Mouse (Mus musculus) B cell, adult 62 days (primary cell): ENCODE results near the gene Repin1. TPM values are rescaled to one million over a fixed set of nuclear protein-coding genes. Genes with fewer than 3 reads are reported as not detected.

Source experiments
- total RNA-seq: library from RNA; stranded (reverse); gene quantifications from 4 replicates; pipeline ENCODE4 v1.2.4, GENCODE M21; 2023

Repin1 gene
- total RNA-seq, result 5.2 to 8.7 TPM (median 7.0 TPM) in 4 replicates

GRCm38 (mm10) chr6:48593158-48594042 is at the start of gene Repin1, which contains the start of gene Gm44965:
TSS of gene Repin1 (plus strand) at chr6:48593883.
TSS of gene Gm44965 (plus strand) at chr6:48593941.

DNA sequence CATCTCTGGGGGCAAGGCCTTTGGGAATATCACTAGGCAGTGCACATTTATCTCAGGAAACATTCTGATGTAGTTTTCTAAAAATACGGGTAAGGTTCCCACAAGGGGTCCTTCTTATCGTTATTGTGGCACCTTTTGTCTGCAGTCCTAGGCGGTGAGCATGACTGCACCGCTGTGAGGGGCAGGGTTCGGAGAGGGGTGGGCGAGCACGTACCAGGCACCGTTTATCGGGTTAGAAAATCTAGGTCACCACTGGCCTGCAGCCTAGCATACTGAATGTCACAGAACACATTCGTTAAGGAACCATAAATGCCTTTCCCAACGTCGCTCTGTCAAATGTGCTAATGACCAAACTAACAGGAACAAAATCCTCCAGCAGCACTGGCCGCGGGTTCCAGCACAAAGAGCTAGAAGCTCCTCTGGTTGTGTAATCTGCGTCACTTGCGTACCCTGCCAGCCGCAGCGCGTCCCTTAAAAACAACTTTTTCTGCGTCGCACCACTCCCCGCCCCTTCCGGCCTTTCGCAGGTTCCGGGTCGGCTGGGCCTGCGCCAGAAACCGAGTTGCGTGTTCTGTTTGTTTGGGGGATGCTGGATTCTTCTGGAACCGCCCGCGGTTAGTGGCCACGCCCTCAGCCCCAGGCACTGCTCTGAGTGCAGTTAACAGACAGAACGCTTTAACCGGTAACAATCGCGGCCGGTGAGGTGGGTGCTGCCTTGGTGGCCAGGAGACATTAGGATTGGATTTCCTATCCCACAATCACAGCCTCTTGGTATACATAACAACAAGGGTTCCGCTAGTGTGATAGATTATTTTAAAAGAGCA is 39.2 kb upstream of the Repin1 start, which contains the start of gene Lrrc61:
Gene Lrrc61, plus strand, starts transcription at position 517 of the 824 bp plus-strand sequence.

DNA sequence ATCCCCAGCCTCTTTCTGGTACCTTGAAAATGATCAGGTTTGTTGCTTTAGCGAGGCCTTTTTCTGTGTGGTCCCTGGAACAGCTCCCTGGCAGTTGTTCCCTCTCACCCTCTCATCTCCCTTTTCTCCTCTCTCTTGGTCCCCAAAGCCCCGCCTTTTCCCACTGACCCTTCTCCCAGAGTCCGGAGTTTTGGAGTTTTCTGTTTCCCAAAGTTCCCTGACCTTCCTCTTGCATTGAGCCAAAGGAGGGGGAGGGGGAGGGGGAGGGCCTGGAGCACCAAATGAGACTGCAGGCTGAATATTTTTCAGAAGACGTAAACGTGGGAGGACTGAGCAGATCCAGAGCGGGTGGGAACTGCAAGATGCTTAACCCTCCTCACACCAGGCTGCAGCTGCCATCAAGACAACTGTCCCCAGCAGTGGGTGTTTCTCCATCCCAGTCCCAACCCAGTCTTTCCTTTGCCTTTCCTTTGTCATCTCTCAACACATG is 21.1 kb upstream of the Repin1 start, which contains the start of gene Rarres2:
Gene Rarres2, minus strand, starts transcription at position 218 of the 490 bp plus-strand sequence.

GRCm38 (mm10) chr6:48589194-48589750 is 4.4 kb upstream of the Repin1 start, which contains the start of gene Gm45021:
TSS of gene Gm45021 (plus strand) at chr6:48589610.

GRCm38 (mm10) chr6:48601271-48602079 is 7.8 kb downstream of the Repin1 start, which contains the start of gene Zfp775:
TSS of gene Zfp775 (plus strand) at chr6:48602063.

DNA sequence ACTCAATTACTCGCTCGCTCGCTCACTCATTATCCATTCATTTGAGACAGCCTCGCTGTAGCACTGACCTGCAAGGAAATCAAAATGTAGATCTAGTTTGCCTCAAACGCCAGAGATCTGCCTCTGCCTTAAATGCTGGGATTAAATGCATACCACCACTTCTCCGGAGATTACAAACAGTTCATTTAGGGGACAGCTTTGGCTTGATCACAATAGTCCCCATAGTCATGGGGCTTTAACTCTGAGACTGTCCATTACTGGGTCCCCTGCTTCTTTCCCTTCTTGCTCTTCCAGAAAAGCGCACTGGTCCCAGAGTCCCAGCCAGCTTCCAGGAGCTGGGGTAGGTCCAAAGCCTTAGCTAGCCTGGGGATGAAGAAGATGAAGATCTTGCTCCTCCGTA is 32.8 kb downstream of the Repin1 start, which contains the start of gene AI854703:
Gene AI854703, plus strand, starts transcription at position 301 of the 400 bp plus-strand sequence.

DNA sequence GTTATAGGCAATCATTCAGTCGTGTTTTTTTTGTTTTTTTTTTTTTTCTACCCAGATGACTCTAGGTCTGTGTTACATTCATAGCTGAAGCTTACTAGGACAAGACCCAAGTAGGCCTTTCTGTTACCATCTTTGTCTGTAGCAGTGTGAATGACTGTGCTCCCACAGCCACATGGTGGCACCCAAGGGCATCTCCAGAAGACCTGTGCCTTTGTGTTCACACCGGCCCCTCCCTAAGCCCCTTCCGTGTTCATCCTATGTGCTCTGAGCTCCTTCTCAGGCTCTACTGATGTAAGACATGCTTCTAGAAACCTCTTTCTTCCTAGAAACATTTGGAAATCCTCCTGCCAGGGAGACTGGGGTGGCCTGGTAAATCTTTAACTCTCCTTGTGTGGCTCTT is 53.3 kb downstream of the Repin1 start, which contains the start of gene Gimap8:
Gene Gimap8, plus strand, starts transcription at position 240 of the 400 bp plus-strand sequence.

Other genes with a start within 250 kb of the Repin1 start
- 23.7 to 25.7 TPM (median 24.7 TPM) in 4 replicates for gene Krba1, start 198.3 kb upstream of the Repin1 start, total RNA-seq
- 3.5 to 6.8 TPM (median 6.4 TPM) in 4 replicates for gene Zfp467, start 148.1 kb upstream of the Repin1 start, total RNA-seq
- 0.06 to 0.39 TPM (median 0.09 TPM) in 3 of 4 replicates, not detected in the other for gene Sspo, start 145.7 kb upstream of the Repin1 start, total RNA-seq
- 0.60 to 1.6 TPM (median 0.81 TPM) in 3 of 4 replicates, not detected in the other for gene Atp6v0e2, start 56.3 kb upstream of the Repin1 start, total RNA-seq
- gene Lrrc61, start 39.1 kb upstream of the Repin1 start, total RNA-seq, result 37.3 to 57.1 TPM (median 41.3 TPM) in 4 replicates
- gene Rarres2, start 21.1 kb upstream of the Repin1 start, total RNA-seq, result 0.86 to 0.88 TPM in 2 of 4 replicates, not detected in the others
- gene Gm45021, start 4.3 kb upstream of the Repin1 start, total RNA-seq, result not detected in 4 replicates
- 3.2 to 4.3 TPM in 2 of 4 replicates, not detected in the others for gene Gm44965, start 58 bp downstream of the Repin1 start, total RNA-seq
- gene Zfp775, start 8.2 kb downstream of the Repin1 start, total RNA-seq, result 2.6 to 7.6 TPM (median 3.5 TPM) in 4 replicates
- 0.15 TPM in 1 of 4 replicates, not detected in the others for gene AI854703, start 32.9 kb downstream of the Repin1 start, total RNA-seq
- 120 to 134 TPM (median 126 TPM) in 4 replicates for gene Gimap8, start 53.4 kb downstream of the Repin1 start, total RNA-seq
- 43.3 to 49.9 TPM (median 44.9 TPM) in 4 replicates for gene Gimap9, start 82.2 kb downstream of the Repin1 start, total RNA-seq
- gene Gimap4, start 90.7 kb downstream of the Repin1 start, total RNA-seq, result 125 to 156 TPM (median 132 TPM) in 4 replicates
- gene Gimap6, start 114.3 kb downstream of the Repin1 start, total RNA-seq, result 1,215 to 1,315 TPM (median 1,252 TPM) in 4 replicates
- gene Gm28053, start 124.7 kb downstream of the Repin1 start, total RNA-seq, result 34.6 to 42.0 TPM (median 40.8 TPM) in 4 replicates
- 85.1 to 98.1 TPM (median 90.2 TPM) in 4 replicates for gene Gimap7, start 124.7 kb downstream of the Repin1 start, total RNA-seq
- gene Gimap1, start 145.2 kb downstream of the Repin1 start, total RNA-seq, result 111 to 129 TPM (median 124 TPM) in 4 replicates
- 100 to 107 TPM (median 105 TPM) in 4 replicates for gene Gimap5, start 152.3 kb downstream of the Repin1 start, total RNA-seq
- 155 to 167 TPM (median 164 TPM) in 4 replicates for gene Gimap3, start 177.0 kb downstream of the Repin1 start, total RNA-seq
- 0.78 to 1.4 TPM (median 1.3 TPM) in 4 replicates for gene Tmem176a, start 247.0 kb downstream of the Repin1 start, total RNA-seq
- gene Tmem176b, start 247.6 kb downstream of the Repin1 start, total RNA-seq, result 1.8 to 3.5 TPM (median 2.7 TPM) in 4 replicates